Mouse (Mus musculus) CH12.LX (cell line): ENCODE measurements at regions not wholly inside any gene's neighbourhood (a gene's known extent, or its start where the extent isn't known, plus 50 kb on each side); places are given as distances from the start of the nearest gene placed in this dataset.

Experiments used
- DNase-seq: peaks from one replicate; pipeline ENCODE4 v3.0.0-alpha.2; 2013; ENCODE audit errors: extremely low read depth
- H3K27ac ChIP-seq: 2 replicates; pipeline ENCODE4 v1.5.1; 2012; ENCODE audit warnings: low read depth, mild to moderate bottlenecking, control low read depth, moderate library complexity; ENCODE audit not compliant: insufficient read depth
- H3K27me3 ChIP-seq: replicated peaks from 2 replicates; pipeline ENCODE3; 2012; ENCODE audit warnings: inconsistent platforms
- H3K36me3 ChIP-seq, 2 experiments: replicated peaks in 1 of 2; 2 replicates each; pipeline versions ENCODE3 to v1.6.1; 2012; ENCODE audit warnings: inconsistent platforms in 1 of 2, low read length in 1 of 2, mild to moderate bottlenecking in 1 of 2, mixed read lengths in 1 of 2, moderate library complexity in 1 of 2; ENCODE audit not compliant: control insufficient read depth in 1 of 2, insufficient read depth in 1 of 2
- H3K4me1 ChIP-seq, 2 experiments: 2 replicates each; pipeline ENCODE4 v1.6.1; 2012; ENCODE audit warnings: inconsistent platforms in 1 of 2, moderate library complexity in 1 of 2; ENCODE audit not compliant: insufficient read depth in 2 of 2, control insufficient read depth in 1 of 2
- H3K4me2 ChIP-seq: 2 replicates; pipeline ENCODE4 v1.6.1; 2012; ENCODE audit warnings: low read depth, mild to moderate bottlenecking, control low read depth; ENCODE audit not compliant: poor library complexity, insufficient read depth, severe bottlenecking
- H3K4me3 ChIP-seq, 3 experiments: fragments of 150-350 bp in 1 of 3; sonication (generic) in 1 of 3; replicated peaks in 1 of 3; 2 replicates each; pipeline versions ENCODE3 to v1.5.1; 2011 to 2012; ENCODE audit warnings: low read depth in 2 of 3, low read length in 2 of 3, mild to moderate bottlenecking in 2 of 3, moderate library complexity in 2 of 3, control low read depth in 1 of 3, improper control_type of control experiment in 1 of 3, inconsistent platforms in 1 of 3, mixed read lengths in 1 of 3; ENCODE audit not compliant: poor library complexity in 1 of 3
- H3K79me2 ChIP-seq: replicated peaks from 2 replicates; pipeline ENCODE4 v1.6.1; 2012; ENCODE audit warnings: mild to moderate bottlenecking, moderate library complexity; ENCODE audit not compliant: control insufficient read depth, poor library complexity, insufficient read depth, severe bottlenecking; ENCODE audit errors: extremely low read depth
- H3K9ac ChIP-seq: 2 replicates; pipeline ENCODE4 v1.6.1; 2012; ENCODE audit warnings: low read depth, mild to moderate bottlenecking, control low read depth, moderate library complexity; ENCODE audit not compliant: insufficient read depth
- H3K9me3 ChIP-seq: replicated peaks from 2 replicates; pipeline ENCODE3; 2012; ENCODE audit warnings: low read length, inconsistent platforms, mixed read lengths
- BHLHE40 ChIP-seq: IDR thresholded peaks from 2 replicates; pipeline ENCODE4 v1.6.1; 2011; ENCODE audit warnings: mild to moderate bottlenecking, low read depth, low read length, improper control_type of control experiment
- CTCF ChIP-seq, 2 experiments: IDR thresholded peaks in 1 of 2; conservative IDR thresholded peaks in 1 of 2; 2 replicates each; pipeline ENCODE4 v1.5.1; 2011 to 2012; ENCODE audit warnings: low read depth in 2 of 2, low read length in 2 of 2, improper control_type of control experiment in 1 of 2, inconsistent platforms in 1 of 2, mild to moderate bottlenecking in 1 of 2, moderate library complexity in 1 of 2
- E2F4 ChIP-seq: IDR thresholded peaks from 2 replicates; pipeline ENCODE4 v1.6.1; 2011; ENCODE audit warnings: low read depth, low read length, improper control_type of control experiment; ENCODE audit not compliant: insufficient replicate concordance
- ELF1 ChIP-seq: IDR thresholded peaks from 2 replicates; pipeline ENCODE4 v1.6.1; 2014; ENCODE audit warnings: low read depth, mild to moderate bottlenecking, inconsistent platforms, low read length, improper control_type of control experiment
- EP300 ChIP-seq: IDR thresholded peaks from 2 replicates; pipeline ENCODE4 v1.6.1; 2011; ENCODE audit warnings: low read length, improper control_type of control experiment
- HCFC1 ChIP-seq: IDR thresholded peaks from 2 replicates; pipeline ENCODE4 v1.6.1; 2012; ENCODE audit warnings: low read depth, mild to moderate bottlenecking, inconsistent platforms, low read length, improper control_type of control experiment
- IRF4 ChIP-seq: IDR thresholded peaks from 2 replicates; pipeline ENCODE4 v1.6.1; 2014; ENCODE audit warnings: low read depth, mild to moderate bottlenecking, inconsistent platforms, low read length, improper control_type of control experiment
- JUN ChIP-seq: IDR thresholded peaks from 2 replicates; pipeline ENCODE4 v1.6.1; 2011; ENCODE audit warnings: low read depth, mild to moderate bottlenecking, low read length, improper control_type of control experiment, moderate library complexity; ENCODE audit not compliant: insufficient read depth
- MAFK ChIP-seq: IDR thresholded peaks from 2 replicates; pipeline ENCODE4 v1.6.1; 2011; ENCODE audit warnings: low read length, improper control_type of control experiment; ENCODE audit not compliant: insufficient replicate concordance
- MAX ChIP-seq: IDR thresholded peaks from 2 replicates; pipeline ENCODE4 v1.6.1; 2011; ENCODE audit warnings: low read length, improper control_type of control experiment
- MAZ ChIP-seq: IDR thresholded peaks from 2 replicates; pipeline ENCODE4 v1.6.1; 2012; ENCODE audit warnings: low read depth, mild to moderate bottlenecking, inconsistent platforms, low read length, improper control_type of control experiment, moderate library complexity
- MXI1 ChIP-seq: IDR thresholded peaks from 2 replicates; pipeline ENCODE4 v1.6.1; 2011; ENCODE audit warnings: mild to moderate bottlenecking, low read depth, low read length, improper control_type of control experiment
- NELFE ChIP-seq: IDR thresholded peaks from 2 replicates; pipeline ENCODE4 v1.6.1; 2011; ENCODE audit warnings: low read depth, low read length, improper control_type of control experiment
- PAX5 ChIP-seq: IDR thresholded peaks from 2 replicates; pipeline ENCODE4 v1.6.1; 2012; ENCODE audit warnings: low read length, inconsistent platforms, mixed read lengths
- SIN3A ChIP-seq: IDR thresholded peaks from 2 replicates; pipeline ENCODE4 v1.6.1; 2012; ENCODE audit warnings: low read length, improper control_type of control experiment, inconsistent platforms
- SMC3 ChIP-seq: IDR thresholded peaks from 2 replicates; pipeline ENCODE4 v1.6.1; 2011; ENCODE audit warnings: low read depth, low read length, improper control_type of control experiment
- TBP ChIP-seq: conservative IDR thresholded peaks from 2 replicates; pipeline ENCODE4 v1.6.1; 2011; ENCODE audit warnings: low read depth, low read length, improper control_type of control experiment
- TCF12 ChIP-seq: IDR thresholded peaks from 2 replicates; pipeline ENCODE4 v1.6.1; 2014; ENCODE audit warnings: low read depth, mild to moderate bottlenecking, inconsistent platforms, low read length, improper control_type of control experiment
- UBTF ChIP-seq: IDR thresholded peaks from 2 replicates; pipeline ENCODE4 v1.6.1; 2012; ENCODE audit warnings: low read depth, mild to moderate bottlenecking, inconsistent platforms, low read length, improper control_type of control experiment, moderate library complexity
- USF2 ChIP-seq: conservative IDR thresholded peaks from 2 replicates; pipeline ENCODE4 v1.6.1; 2011; ENCODE audit warnings: low read depth, low read length, improper control_type of control experiment
- ZKSCAN1 ChIP-seq: IDR thresholded peaks from 2 replicates; pipeline ENCODE4 v1.6.1; 2012; ENCODE audit warnings: low read depth, inconsistent platforms, low read length, improper control_type of control experiment, borderline replicate concordance
- ZMIZ1 ChIP-seq: IDR thresholded peaks from 2 replicates; pipeline ENCODE4 v1.6.1; 2012; ENCODE audit warnings: low read depth, mild to moderate bottlenecking, inconsistent platforms, low read length, improper control_type of control experiment
- dilution Hi-C: fragments of 300-500 bp; cut with MboI; formaldehyde crosslinking; loops from 2 replicates; pipeline ENCODE4 v1.14.3; 2020; ENCODE audit warnings: low sequenced_read_pairs; ENCODE audit not compliant: extremely low pct_unique_long_range_greater_than_20kb, extremely low pct_ligation_motif_present
- in situ Hi-C: fragments of 300-500 bp; cut with MboI; formaldehyde crosslinking; loops from 3 replicates; pipeline ENCODE4 v1.14.3; 2019; ENCODE audit warnings: low sequenced_read_pairs, low pct_ligation_motif_present, low pct_unique_long_range_greater_than_20kb, mixed read lengths

- dilution Hi-C loops: no loop called here
- no peak overlapping the region for H3K9ac ChIP-seq
- TF ChIP-seq JUN (no peak), MXI1 (no peak), MAFK (no peak), E2F4 (no peak), SMC3 (no peak)
These were observed 92.7 kb upstream of the Rnd3 start for GRCm38 (mm10) chr2:51241573-51241972.

GRCm38 (mm10) chr2:51240000-51240399 is 91.1 kb upstream of the Rnd3 start:
- no peak overlapping the region for H3K4me2 ChIP-seq
- in situ Hi-C loops (no loop called here), dilution Hi-C loops (no loop called here)
- TF ChIP-seq CTCF (conservative IDR thresholded peaks at IDR 0.05 in 1 of 2, IDR thresholded peaks at IDR 0.05 in 1 of 2; ENCODE audit: low read depth in 2 of 2, low read length in 2 of 2): no peak
- TF ChIP-seq ZKSCAN1: no peak
- no peak for TF ChIP-seq SIN3A
- TF ChIP-seq PAX5: no peak
- TF ChIP-seq USF2: no peak
- H3K36me3 ChIP-seq: no peaks in the 10 kb centered on the region
- H3K4me3 ChIP-seq: no peak overlapping the region
- no peaks in the 10 kb centered on the region for H3K79me2 ChIP-seq
- H3K4me1 ChIP-seq: no peaks in the 10 kb centered on the region
- no peaks in the 10 kb centered on the region for H3K9me3 ChIP-seq
- H3K27ac ChIP-seq: no peak overlapping the region
- no peak overlapping the region for H3K9ac ChIP-seq
- H3K27me3 ChIP-seq: no peaks in the 10 kb centered on the region
- DNase-seq: no peak

More at GRCm38 (mm10) chr2:51241573-51241972, 92.7 kb upstream of the Rnd3 start:
- H3K9me3 ChIP-seq: no peaks in the 10 kb centered on the region
- no peak overlapping the region for H3K4me2 ChIP-seq
- no peaks in the 10 kb centered on the region for H3K4me1 ChIP-seq
- H3K79me2 ChIP-seq: no peaks in the 10 kb centered on the region
- DNase-seq: no peak
- no peaks in the 10 kb centered on the region for H3K36me3 ChIP-seq
- in situ Hi-C loops: no loop called here
- H3K27me3 ChIP-seq: no peaks in the 10 kb centered on the region
- H3K27ac ChIP-seq: no peak overlapping the region
- no peak overlapping the region for H3K4me3 ChIP-seq

- H3K27me3 ChIP-seq: no peaks in the 10 kb centered on the region
- H3K79me2 ChIP-seq: no peaks in the 10 kb centered on the region
- no peaks in the 10 kb centered on the region for H3K9me3 ChIP-seq
- TF ChIP-seq MXI1 (no peak), ELF1 (no peak), MAX (no peak), TCF12 (no peak), NELFE (no peak), SIN3A (no peak), EP300 (no peak), SMC3 (no peak), HCFC1 (no peak), IRF4 (no peak), ZMIZ1 (no peak), MAZ (no peak), UBTF (no peak), TBP (no peak), BHLHE40 (no peak)
- no peak overlapping the region for H3K4me2 ChIP-seq
- in situ Hi-C loops: no loop called here
- H3K36me3 ChIP-seq: no peaks in the 10 kb centered on the region
- H3K4me3 ChIP-seq: no peak overlapping the region
- dilution Hi-C loops: no loop called here
- H3K9ac ChIP-seq: no peak overlapping the region
- DNase-seq: no peak
- H3K4me1 ChIP-seq: no peaks in the 10 kb centered on the region
- no peak overlapping the region for H3K27ac ChIP-seq
These were observed 90.1 kb upstream of the Rnd3 start for GRCm38 (mm10) chr2:51238992-51239391.
